Mouse (Mus musculus) kidney, embryonic 14.5 days (tissue): Measurements from ENCODE around the gene 9530003J23Rik. TPM values are rescaled to one million over a fixed set of nuclear protein-coding genes. Genes with fewer than 3 reads are reported as not detected.

Experiments
- ATAC-seq: fragments of 200-750 bp; cut with Nextera tagmentation; 2 replicates; pipeline ENCODE4 v1.8.0; 2017; ENCODE audit warnings: moderate number of reproducible peaks, mild to moderate bottlenecking, moderate TSS enrichment, moderate library complexity; ENCODE audit not compliant: low FRiP score, low TSS enrichment
- H3K27ac ChIP-seq: fragments of 300-500 bp; sonication (generic); 2 replicates; pipeline ENCODE4 v1.5.1; 2014; ENCODE audit warnings: low read depth, mild to moderate bottlenecking, low read length, moderate library complexity, mixed read lengths
- H3K27me3 ChIP-seq: fragments of 300-500 bp; sonication (generic); 2 replicates; pipeline ENCODE4 v1.6.1; 2014; ENCODE audit warnings: mild to moderate bottlenecking, low read length; ENCODE audit not compliant: control insufficient read depth, insufficient read depth
- H3K36me3 ChIP-seq: fragments of 300-500 bp; sonication (generic); 2 replicates; pipeline ENCODE4 v1.6.1; 2014; ENCODE audit warnings: low read length, mixed read lengths; ENCODE audit not compliant: control insufficient read depth, insufficient read depth
- H3K4me1 ChIP-seq: fragments of 300-500 bp; sonication (generic); 2 replicates; pipeline ENCODE4 v1.6.1; 2014; ENCODE audit warnings: low read length, mixed read lengths; ENCODE audit not compliant: control insufficient read depth, insufficient read depth
- H3K4me2 ChIP-seq: fragments of 300-500 bp; sonication (generic); replicated peaks from 2 replicates; pipeline ENCODE4 v1.6.1; 2014; ENCODE audit warnings: low read depth, mild to moderate bottlenecking, low read length
- H3K4me3 ChIP-seq: fragments of 300-500 bp; sonication (generic); 2 replicates; pipeline ENCODE4 v1.5.1; 2014; ENCODE audit warnings: mild to moderate bottlenecking, low read length
- H3K9ac ChIP-seq: fragments of 300-500 bp; sonication (generic); 2 replicates; pipeline ENCODE4 v1.6.1; 2014; ENCODE audit warnings: low read depth, mild to moderate bottlenecking, low read length, moderate library complexity
- H3K9me3 ChIP-seq: fragments of 300-500 bp; sonication (generic); 2 replicates; pipeline ENCODE4 v1.6.1; 2016; ENCODE audit warnings: low read length; ENCODE audit not compliant: control insufficient read depth
- WGBS: fragments of 180-500 bp; shearing (Covaris S2); extraction: QIAGEN DNeasy Blood & Tissue Kit; methylation state at CpG from one replicate; pipeline ENCODE4 v1.1.7; 2014; 5-methylcytosine and 5-hydroxymethylcytosine counted together
- polyA plus RNA-seq: library from polyadenylated mRNA; unstranded; fragments of >200 nt; fragmentation: Nextera tagmentation; extraction: Ambion mirVana; gene quantifications from 2 replicates; pipeline ENCODE4 v1.2.1, GENCODE M21; 2014

The 9530003J23Rik gene
- polyA plus RNA-seq, 1 experiment from 2014 or later: not detected

- Histone ChIP-seq H3K4me2 (no peak overlapping the region), H3K27ac (no peak overlapping the region), H3K9ac (no peak overlapping the region), H3K36me3 (no peaks in the 10 kb centered on the region), H3K4me1 (no peaks in the 10 kb centered on the region; the same call in 1 of the 2 replicates), H3K4me3 (no peak overlapping the region), H3K9me3 (no peaks in the 10 kb centered on the region), H3K27me3 (no peaks in the 10 kb centered on the region)
- 71% methylated on average over 2 of the region's 2 CpGs for WGBS
- no peak for ATAC-seq
These were observed 34.9 kb downstream of the 9530003J23Rik start for GRCm38 (mm10) chr10:117203558-117203981.

GRCm38 (mm10) chr10:117202981-117203557 lies 35.4 kb downstream of the 9530003J23Rik start:
- no peaks in the 10 kb centered on the region for H3K9me3 ChIP-seq
- no peak overlapping the region for H3K4me3 ChIP-seq
- H3K4me1 ChIP-seq: no peaks in the 10 kb centered on the region; the same call in 1 of the 2 replicates
- H3K27me3 ChIP-seq: no peaks in the 10 kb centered on the region
- no peak overlapping the region for H3K27ac ChIP-seq
- H3K9ac ChIP-seq: no peak overlapping the region
- WGBS: 57% methylated on average over 17 of the region's 17 CpGs
- H3K36me3 ChIP-seq: no peaks in the 10 kb centered on the region
- no peak overlapping the region for H3K4me2 ChIP-seq
- ATAC-seq: no peak

DNA sequence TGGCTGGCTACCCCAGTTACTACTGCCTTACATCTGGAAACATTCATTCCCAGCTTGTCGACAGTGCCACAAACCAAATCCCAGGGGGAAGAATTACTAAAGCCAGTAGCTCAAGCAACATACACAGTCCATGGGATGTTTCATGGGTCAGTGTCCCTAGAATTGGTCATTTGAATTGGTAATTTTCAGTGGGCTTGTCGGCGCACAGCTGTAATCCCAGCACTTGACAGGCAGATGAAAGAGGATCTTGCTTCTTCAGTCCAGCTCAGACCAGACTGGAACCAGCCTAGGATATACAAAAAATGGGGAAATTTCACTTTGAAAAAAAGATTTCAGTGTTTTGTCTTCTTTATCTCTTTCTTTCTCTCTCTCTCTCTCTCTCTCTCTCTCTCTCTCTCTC lies 38.8 kb downstream of the 9530003J23Rik start:
- Histone ChIP-seq H3K9me3 (no peaks in the 10 kb centered on the region), H3K27me3 (no peaks in the 10 kb centered on the region), H3K4me2 (no peak overlapping the region), H3K4me1 (no peaks in the 10 kb centered on the region; the same call in 1 of the 2 replicates), H3K4me3 (no peak overlapping the region), H3K36me3 (no peaks in the 10 kb centered on the region), H3K27ac (no peak overlapping the region), H3K9ac (no peak overlapping the region)
- ATAC-seq: no peak
- WGBS: 80% methylated on average over 3 of the region's 3 CpGs

DNA sequence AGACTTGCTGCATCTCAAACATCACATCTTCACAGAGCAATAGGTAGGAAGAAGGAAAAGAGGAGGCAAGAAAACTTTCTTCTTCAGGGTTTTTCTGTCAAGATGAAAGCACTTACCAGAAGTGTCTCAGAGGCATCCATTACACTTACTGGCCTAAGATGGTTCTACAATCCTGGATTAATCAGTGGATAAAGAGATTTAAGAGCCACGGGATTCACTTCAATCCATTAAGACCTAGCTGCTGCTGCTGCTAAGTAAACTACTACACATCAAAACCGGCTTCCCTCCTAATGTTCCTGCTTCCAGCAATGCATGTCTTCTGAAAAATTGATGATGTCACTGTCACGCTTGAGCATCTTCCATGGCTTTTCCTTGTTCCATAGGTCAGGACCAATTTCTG lies 41.8 kb downstream of the 9530003J23Rik start:
- H3K4me2 ChIP-seq: no peak overlapping the region
- no peaks in the 10 kb centered on the region for H3K4me1 ChIP-seq
- H3K9me3 ChIP-seq: no peaks in the 10 kb centered on the region
- H3K9ac ChIP-seq: no peak overlapping the region
- no peaks in the 10 kb centered on the region for H3K36me3 ChIP-seq
- no peaks in the 10 kb centered on the region for H3K27me3 ChIP-seq
- no peak for ATAC-seq
- H3K27ac ChIP-seq: no peak overlapping the region
- no peak overlapping the region for H3K4me3 ChIP-seq
- 89% methylated on average over 3 of the region's 3 CpGs for WGBS

DNA sequence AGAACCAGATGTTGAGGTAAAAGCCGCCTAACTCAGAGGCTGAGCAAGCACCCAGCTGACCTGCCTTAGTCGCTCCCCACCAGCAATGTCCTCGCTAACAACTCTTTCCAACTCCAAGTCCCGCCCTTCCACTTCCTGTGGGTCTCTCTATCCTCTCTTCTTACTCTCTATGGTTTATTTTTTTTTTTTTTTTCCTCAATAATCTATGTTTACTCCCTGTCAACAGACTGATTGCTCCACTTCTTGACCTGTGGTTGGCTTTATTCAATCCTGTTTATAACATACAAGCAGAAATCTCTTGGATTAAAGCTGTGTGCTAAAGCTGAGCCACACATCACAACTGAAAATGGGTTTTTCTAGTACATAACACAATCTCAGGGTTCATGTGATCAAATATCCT lies 42.8 kb downstream of the 9530003J23Rik start:
- Histone ChIP-seq H3K27ac (no peak overlapping the region), H3K27me3 (no peaks in the 10 kb centered on the region), H3K36me3 (no peaks in the 10 kb centered on the region), H3K9ac (no peak overlapping the region), H3K9me3 (no peaks in the 10 kb centered on the region), H3K4me1 (no peaks in the 10 kb centered on the region), H3K4me3 (no peak overlapping the region), H3K4me2 (no peak overlapping the region)
- no peak for ATAC-seq
- WGBS: 97% methylated on average over 4 of the region's 4 CpGs

DNA sequence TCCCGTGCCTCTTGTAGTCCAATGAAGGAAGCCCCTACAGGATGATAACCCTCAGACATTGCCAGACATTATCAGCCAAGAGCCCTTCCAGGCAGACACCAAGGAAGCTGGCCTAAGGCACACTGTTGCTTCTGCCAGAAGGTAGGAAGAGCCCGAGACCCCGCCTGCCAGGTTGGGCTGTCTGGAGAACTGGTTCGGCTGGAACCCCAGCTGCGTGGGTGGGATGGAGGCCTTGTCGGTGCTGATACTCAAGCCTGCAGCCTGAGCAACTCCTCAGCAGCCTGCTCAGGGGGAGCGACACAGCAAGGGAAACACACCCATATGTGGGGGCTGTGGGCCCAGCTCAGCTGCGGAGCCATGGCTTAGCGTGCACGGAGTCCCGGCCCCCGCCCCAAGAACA lies 43.5 kb downstream of the 9530003J23Rik start:
- H3K36me3 ChIP-seq: no peaks in the 10 kb centered on the region
- WGBS: 88% methylated on average over 12 of the region's 12 CpGs

DNA sequence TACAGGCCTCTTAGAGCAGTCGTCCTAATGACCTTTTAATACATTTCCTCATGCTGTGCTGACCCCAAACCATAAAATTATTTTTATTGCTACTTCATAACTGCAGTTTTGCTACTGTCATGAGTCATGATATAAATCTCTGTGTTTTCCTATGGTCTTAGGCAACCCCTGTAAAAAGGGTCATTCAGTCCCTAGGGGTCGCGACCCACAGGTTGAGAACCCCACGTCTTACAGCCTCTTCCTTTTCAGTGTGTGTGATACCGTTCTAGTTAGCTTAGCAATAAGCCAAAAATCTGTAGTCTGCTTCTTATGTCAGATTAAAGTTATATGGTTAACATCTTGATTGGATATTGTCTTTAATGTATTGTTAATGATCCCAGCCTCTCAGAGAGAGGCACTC lies 45.1 kb downstream of the 9530003J23Rik start:
- Histone ChIP-seq H3K36me3 (no peaks in the 10 kb centered on the region), H3K9ac (no peak overlapping the region), H3K27ac (no peak overlapping the region), H3K4me2 (no peak overlapping the region), H3K27me3 (no peaks in the 10 kb centered on the region), H3K9me3 (no peaks in the 10 kb centered on the region), H3K4me1 (no peaks in the 10 kb centered on the region), H3K4me3 (no peak overlapping the region)
- WGBS: 71% methylated on average over 5 of the region's 5 CpGs
- no peak for ATAC-seq

More for the DNA sequence above, 43.5 kb downstream of the 9530003J23Rik start:
- Histone ChIP-seq H3K27ac (no peak overlapping the region), H3K27me3 (no peaks in the 10 kb centered on the region), H3K4me1 (no peaks in the 10 kb centered on the region), H3K9me3 (no peaks in the 10 kb centered on the region), H3K4me2 (no peak overlapping the region), H3K4me3 (no peak overlapping the region), H3K9ac (no peak overlapping the region)
- ATAC-seq: no peak

DNA sequence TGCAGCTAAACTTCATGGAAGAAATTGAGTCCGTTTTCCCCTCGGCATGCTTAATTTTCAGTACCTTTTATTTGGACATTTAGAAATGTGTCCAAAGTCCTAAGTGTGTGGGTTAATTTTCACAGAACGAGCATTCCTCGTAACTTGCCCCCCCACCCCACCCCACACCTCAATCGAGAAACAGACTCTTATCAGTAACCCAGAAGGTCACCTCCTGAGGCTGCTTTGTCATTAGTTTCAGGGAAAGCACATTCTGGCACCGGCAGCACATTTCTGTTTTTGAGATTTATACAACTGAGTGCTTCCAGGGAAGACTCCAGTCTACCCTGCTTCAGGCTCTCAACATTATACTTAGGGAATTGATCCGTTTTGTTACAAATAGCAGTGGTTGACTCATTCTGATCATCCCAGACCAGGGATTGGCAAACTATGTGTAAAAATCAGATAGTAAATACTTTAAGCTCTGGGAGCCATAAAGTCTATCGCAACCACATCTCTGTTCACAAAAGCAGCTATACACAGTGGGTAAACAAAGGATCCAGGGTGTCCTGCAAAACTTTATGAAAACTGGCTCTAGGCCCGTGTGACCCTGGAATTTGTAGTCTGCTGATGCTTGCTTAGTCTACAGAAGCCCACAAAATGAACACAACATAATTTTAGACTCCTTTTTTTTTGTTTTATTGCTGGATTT lies 53.0 kb downstream of the 9530003J23Rik start:
- Histone ChIP-seq H3K4me2 (no peak overlapping the region), H3K9me3 (no peaks in the 10 kb centered on the region), H3K9ac (no peak overlapping the region), H3K4me1 (no peaks in the 10 kb centered on the region), H3K27ac (no peak overlapping the region), H3K27me3 (no peaks in the 10 kb centered on the region), H3K36me3 (no peaks in the 10 kb centered on the region), H3K4me3 (no peak overlapping the region)
- no peak for ATAC-seq
- WGBS: 73% methylated on average over 9 of the region's 9 CpGs
